Mouse (Mus musculus) cerebellum, adult 11 months (tissue): ENCODE results near the gene Whrn.

Experiments used
- DNase-seq: peaks from one replicate; pipeline ENCODE4 v3.0.0; 2022

The Whrn gene

DNA sequence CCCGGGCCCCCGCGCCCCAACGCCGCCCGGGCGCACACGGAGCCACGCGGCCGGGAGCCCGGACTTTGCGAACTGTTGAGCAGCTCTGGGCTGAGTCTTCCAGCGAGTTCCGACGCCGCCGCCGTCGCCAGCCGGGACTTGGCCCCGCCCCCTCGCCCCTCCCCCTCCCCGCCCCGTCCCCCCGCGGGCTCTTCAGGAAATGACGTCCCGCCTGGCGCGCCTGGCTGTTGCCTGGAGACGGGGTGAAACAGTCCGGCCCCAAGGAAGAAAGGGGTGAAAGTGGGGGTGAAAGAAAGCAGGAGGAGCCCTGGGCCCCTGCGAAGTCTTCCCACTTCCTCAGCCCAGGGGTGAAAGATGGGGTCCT is at the start of gene Whrn:
Whrn (minus strand) TSS at position 77 of the 364 bp plus-strand sequence.
- DNase-seq = peak; percentile 10

DNA sequence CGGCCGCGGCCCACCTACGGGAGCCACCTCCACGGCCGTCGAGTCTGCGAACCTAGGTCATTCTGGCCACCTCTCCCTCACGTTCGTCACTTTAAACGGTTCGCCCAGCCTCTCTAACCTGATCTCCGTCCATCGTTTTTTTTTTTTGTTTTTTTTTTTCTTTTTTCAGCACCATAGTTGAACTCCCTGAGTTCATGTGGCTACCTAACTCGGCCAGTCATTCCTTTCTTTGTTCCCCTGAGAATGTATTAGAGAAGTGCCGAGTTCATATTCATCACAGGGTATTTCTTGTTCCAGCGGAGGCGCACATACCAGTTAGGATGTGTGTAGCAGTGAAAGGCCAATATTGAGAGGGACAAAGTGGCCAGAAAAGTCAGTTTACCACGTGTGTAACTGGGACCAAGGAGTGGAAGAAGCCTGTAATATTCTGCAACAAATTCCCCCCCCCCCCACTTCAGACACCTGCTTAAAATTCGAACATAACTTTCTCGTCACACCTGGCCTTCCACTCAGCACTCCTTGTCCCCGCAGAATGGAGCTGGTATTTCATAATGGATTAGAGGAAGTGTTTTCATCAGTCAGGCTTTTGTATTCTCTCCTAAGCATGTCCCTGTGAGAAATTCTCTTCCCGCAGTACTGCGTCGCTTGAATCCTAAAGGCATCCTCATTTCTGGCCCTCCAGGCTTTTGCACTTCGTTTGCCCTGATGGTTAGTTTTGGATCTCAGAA is 49.6 kb upstream of the Whrn start:
- no peak for DNase-seq

DNA sequence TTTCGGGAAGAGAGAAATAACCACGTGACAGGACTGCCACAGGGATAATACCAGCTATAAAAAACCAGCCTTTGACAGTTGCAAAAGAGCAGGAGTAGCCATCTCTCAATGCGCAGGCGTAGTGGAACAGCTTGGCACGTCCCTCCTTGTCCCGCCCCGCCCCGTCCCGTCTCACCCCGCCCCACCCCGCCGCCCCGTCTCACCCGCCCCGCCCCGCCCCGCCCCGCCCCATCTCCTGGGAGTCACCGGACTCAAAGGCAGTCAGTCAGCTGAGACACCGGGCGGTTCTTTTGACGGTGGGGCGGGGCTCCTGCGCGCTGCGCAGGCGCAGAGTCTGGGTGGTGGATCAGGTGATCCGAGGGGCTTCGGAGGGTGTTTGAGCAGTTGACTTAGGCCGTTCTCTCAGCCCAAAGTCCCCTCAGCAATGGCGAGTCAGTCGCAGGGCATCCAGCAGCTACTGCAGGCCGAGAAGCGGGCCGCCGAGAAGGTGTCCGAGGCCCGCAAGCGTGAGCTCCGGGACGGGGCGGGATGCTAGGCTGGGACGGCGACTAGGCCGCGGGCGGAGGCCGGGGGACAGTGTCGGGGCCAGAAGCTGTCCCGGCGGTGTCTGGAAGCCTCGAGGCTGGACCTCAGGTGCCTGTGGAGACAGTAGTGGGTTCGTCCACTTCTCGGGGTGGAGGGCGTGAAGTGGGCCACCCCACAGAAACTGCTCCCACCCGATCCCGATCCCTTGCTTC is 48.9 kb upstream of the Whrn start, which contains the start of gene Atp6v1g1:
Atp6v1g1 (plus strand) TSS at position 279 of the 737 bp plus-strand sequence.
- DNase-seq = peak; percentile 94

DNA sequence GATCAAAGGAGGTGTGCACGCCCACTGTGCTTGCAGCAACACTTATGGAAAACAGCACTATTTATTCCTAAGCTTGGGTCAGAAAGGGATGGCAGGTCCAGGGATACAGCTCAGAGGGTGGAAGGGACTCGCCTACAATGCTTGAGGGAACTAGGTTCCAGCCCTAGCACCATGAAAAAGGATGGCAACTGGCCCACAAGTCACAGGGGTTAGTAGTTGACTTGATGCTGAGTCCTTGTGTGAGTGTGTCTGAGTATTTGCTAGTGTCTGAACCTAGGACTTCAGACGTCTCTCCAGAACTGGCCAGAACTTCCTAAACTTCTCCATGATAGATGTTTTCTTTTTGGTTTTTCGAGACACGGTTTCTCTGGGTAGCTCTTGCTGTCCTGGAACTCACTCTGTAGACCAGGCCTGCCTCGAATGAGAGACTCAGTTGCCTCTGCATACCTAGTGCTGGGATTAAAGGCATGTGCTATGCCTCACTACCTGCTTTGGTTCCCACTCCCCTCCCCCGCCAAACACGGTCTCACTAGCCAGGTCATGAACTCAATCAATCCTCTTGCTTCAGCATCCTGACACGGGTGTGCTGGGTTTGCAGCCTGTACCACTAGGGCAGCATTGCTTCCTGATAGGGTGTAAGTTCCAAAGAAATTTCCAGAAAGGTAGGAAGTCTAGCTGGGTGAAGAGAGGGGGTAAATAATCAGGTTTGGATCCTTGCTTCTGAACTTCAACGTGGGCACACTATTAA is 48.1 kb upstream of the Whrn start:
- DNase-seq = peak; percentile 59

DNA sequence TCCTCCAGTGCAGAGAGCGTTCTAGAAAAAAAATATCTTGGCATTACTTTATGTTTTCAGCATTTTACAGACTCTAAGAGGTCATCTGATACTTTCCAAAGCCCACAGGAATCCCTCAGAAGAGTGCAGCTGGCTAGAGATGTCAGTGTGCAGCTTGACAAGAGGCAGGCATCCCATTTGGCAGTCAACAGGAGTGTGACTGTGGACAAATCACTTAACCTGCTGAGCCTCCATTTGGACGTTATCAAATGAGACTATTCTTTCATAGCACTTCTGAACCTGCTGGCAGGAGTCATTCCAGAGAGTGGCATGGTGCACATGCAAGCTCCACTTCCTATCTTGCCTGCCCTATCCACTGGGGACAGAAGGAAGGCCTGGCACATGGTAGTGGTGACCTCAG is 46.4 kb upstream of the Whrn start:
- DNase-seq = no peak

DNA sequence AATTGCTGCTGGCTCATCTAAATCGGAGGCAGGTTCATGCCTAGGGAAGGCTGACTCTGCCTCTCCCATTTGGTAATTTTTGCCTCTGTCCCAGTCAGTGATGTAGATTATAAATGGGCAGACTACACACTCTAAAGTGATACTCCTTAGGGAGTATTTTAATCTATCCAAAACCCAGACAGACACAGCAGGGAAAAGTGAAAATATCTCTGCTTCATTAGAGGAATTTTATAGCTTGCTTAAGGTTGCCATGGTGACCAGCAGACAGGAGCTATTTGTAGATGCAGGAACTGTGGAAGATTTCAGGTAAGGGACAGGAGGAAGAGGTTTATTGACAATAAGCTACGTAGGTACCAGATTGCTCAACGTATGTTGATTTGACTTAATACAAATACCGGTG is 41.8 kb upstream of the Whrn start:
- DNase-seq = no peak

DNA sequence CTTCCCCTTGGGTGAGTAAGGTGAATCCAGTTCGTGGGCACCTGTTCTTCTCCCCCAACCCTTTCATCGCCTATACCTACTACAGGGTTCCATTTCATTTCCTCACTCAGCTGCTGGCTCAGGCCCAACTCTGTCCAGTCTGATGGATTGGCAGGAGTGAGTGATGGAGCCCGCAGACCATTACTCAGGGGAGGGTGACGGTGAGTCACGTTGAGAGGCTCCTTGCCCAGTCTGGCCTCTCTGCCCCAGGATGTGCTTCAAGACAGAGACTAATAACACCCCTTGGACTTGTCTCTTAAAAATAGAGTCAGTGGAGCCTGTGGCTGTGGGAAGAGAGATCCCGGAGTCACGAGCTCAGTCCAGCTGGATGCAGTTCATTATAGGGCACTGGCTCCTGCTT is 34.6 kb upstream of the Whrn start:
- no peak for DNase-seq

DNA sequence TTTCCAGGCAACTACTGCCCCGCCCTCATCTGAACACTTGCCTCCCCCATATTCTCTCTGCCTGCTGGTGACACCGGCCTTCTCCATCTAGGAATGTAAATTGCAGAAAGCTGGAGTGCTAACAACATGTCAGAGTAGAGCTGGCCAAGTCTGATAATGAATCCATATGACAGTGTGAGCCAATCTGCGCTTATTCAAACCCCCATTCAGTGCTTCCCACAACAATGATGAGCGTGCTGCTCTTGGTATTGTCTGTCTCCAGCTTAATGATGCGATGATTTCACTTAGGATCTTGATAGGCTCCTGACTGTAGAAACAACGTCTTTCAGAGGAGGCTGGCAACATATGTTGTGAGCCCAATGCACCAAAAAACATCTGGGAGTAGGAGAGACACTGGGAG is 33.2 kb upstream of the Whrn start:
- no peak for DNase-seq

DNA sequence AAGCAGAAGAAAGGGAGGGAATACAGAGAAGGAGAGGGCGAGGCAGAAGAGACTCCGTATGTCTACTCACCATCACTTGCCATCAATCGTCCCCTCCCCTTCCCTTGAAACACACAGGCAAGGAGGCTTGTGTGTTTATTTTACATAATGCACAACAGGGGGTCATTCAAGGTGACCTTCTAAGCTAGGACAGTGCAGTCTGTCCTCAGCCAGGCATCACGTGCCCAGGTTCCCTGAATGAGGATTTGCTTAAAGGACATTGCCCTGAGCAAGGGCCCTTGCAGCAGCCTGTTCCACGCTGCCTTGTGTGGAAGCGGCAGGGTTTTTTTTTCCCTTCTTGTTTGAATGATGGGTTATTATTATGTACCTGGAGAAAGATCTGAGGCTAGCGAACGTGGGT is 29.7 kb upstream of the Whrn start:
- DNase-seq = no peak

DNA sequence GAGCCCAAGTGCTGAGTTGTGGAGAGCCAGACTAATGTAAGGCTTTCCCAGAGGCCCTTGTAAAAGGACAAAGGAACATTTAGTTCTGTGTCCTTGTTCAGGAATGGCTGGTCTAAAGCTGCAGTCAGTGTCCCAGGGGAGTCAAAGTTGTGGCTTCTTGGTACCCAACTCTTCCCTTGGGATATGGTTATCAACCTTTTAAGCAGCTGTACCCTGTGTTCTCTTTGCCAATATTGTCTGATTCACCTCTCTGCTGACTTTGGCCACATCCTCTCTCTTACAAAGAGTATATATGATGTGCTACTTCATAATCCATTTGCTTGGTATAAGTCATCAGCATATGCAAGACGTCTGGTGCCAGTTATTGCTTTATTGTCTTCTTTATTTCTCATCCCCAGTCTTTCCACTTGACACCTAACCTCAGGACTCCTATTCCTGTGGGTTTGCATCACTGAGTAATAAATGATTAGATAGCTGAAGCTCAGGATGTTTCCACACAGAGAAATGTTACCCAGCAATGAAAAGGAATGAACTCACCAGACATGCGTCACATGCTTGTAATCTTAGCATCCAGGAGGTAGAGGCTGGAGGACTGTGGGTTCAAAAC is 26.1 kb upstream of the Whrn start:
- DNase-seq = no peak

DNA sequence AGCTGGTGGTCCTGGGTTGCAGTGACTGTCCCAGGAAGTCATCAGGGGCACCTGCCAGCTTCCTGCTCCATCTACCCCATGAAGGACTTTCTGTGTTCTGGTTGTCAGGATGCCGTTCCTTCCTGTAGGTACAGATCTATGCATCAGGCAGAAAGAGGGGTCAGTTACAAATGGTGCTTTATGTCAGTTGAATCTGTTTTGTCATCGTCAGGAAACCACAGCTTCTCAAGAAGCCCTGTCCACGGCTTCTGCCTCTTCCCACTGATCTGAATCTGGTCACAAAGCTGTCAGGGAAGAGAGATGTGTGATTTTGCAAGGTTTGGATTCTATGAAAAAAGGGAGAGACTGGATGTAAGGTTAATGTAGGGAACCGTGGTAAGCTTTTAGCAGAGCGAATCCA is 19.2 kb upstream of the Whrn start:
- no peak for DNase-seq

DNA sequence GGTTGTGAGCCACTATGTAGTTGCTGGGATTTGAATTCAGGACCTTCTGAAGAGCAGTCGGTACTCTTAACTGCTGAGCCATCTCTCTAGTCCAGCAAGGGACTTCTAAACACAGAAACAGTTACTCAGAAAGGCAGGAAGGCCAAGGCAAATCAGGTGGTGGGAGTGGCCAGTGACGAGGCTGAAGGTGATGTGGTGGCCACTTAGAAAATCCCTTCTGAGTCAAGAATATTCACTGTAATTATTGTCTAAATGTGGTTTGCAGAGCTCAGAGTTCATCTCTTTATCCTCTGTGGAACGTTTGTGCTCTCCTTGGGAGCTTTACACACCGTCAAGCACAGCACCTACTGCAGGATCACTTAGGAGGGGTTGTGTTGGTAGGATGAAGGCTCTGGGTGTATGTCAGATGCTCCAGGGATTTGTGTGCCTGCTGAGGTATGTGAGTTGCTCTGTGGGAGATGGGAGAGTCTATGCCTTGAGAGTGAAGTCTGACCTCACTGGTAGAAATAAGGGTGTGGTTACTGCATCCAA is 18.7 kb upstream of the Whrn start:
- no peak for DNase-seq

DNA sequence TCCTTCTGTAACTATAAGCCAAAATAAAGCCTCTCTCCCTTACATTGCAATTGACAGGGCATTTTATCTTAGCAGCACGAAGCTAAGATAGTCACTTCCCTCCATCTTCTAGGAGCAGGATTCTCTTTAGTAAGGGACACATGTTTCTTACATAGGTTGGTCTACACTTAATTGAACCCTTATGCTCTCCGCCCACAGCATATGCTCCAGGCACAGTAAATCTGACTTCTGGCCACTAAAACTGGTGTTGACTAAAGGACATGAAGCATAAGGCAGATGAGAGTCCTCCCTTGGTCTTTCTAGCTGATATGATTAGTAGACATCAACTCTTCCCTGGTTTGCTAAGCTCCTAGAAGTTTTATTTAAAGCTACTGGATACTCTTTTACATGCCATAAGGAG is 17.1 kb upstream of the Whrn start:
- no peak for DNase-seq

DNA sequence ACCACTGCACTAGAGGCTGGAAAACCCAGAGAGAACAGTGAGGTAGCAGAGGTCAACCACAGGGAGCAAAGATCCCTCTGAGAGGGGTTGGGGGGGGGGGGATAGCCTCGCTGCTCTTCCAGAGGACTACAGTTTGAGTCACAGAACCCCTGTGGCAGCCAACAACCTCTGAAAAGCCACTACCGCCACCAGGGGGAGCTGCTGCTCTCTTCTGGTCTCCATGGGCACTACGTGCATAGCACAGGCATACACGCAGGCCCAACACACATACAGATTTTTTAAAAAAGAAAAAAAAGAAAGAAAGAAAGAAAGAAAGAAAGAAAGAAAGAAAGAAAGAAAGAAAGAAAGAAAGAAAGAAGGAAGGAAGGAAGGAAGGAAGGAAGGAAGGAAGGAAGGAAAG is 12.4 kb upstream of the Whrn start:
- DNase-seq = peak; percentile 48

DNA sequence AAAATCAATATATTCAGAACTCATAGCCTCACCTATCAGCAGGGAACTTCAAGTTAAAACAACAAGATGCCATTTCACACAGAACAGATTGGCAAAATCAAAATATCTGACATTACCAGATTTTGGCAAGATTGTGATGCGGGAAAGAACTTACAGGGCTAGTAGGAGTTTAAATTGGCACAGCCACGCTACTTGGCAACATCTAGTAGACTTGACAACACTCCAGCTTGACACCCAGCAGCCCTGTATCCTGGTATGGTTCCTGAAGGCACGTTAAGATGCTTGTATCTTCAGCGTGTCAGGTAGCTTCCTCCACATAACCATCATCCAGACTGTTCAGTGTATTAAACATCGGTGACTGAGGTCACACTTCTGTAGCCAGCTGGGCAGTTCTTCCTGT is 11.7 kb upstream of the Whrn start:
- no peak for DNase-seq

DNA sequence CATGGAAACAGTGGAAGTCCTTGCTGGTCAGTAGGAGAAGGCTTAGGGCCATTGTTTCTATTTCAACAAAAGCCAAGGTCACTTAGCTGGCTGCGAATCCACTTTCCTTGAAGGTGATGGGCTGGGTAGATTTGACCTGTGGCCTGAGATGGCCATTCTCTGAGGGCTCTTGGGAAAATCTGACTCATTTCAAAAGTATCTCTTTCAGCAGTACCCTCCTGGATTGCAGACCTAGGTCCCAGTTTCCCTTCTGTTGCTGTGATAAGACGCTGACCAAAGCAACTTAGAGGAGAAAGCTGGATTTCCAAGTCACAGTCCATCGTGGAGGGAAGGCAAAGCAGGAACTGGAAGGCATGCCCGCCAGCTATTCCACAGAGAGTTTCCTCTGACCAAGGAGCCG is 8.2 kb upstream of the Whrn start:
- DNase-seq = no peak

DNA sequence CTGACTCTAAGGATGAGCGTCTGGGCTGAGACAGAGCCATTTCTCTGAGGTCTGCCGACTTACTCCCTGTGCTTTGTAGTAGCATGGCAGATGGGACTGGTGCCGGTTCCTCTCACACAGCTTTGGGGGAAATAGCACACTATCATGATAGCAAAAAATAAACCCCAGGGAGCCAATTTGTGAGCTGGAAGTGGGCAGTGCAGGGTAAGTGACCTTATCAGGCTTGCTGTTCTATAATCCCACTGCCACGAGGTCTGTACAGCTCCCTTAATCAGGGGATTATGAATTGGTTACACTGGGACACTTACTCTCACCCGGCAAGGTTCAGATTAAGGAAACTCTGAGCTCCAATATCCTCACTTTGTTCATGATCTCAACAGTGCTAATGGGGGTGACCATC is 5.3 kb upstream of the Whrn start:
- DNase-seq = no peak

DNA sequence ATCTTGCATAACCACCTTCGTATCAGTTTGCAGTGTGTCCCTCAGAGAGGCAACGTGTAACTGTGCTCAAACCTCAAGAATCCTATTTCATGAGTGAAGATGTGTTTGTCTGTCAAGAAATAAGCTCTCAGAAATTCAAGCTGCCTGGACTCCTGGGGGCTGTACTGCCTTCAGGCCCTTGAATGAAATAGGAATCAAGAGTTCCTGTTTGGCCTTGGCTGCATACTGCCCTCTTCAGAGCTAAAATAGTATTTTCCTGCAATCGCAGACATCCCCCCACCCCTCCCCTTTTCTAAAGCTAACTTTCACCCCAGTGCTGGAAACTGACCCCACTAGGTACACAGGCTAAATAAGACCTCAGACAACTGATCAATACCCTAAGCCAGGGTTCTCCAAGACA is 2.6 kb upstream of the Whrn start:
- DNase-seq = no peak

DNA sequence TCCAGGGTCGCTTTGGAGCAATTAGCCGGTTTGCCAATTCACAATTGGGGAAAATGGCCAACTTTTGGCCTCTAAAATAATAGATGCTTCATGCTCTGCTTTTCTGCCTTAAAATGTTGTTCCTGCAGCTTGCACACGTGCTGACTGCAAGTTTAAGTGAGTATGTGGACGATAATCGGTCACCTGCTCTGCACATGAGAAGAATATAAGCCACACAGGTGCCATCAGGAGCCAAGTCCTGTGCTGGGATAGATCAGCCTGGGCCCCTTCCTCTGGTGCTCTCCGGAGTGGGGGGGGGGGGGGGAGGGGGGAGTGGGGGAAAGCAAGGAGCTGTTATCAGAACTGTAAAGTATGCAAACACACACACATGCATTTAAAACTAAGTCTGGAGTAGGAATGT is 521 bp upstream of the Whrn start:
- no peak for DNase-seq

DNA sequence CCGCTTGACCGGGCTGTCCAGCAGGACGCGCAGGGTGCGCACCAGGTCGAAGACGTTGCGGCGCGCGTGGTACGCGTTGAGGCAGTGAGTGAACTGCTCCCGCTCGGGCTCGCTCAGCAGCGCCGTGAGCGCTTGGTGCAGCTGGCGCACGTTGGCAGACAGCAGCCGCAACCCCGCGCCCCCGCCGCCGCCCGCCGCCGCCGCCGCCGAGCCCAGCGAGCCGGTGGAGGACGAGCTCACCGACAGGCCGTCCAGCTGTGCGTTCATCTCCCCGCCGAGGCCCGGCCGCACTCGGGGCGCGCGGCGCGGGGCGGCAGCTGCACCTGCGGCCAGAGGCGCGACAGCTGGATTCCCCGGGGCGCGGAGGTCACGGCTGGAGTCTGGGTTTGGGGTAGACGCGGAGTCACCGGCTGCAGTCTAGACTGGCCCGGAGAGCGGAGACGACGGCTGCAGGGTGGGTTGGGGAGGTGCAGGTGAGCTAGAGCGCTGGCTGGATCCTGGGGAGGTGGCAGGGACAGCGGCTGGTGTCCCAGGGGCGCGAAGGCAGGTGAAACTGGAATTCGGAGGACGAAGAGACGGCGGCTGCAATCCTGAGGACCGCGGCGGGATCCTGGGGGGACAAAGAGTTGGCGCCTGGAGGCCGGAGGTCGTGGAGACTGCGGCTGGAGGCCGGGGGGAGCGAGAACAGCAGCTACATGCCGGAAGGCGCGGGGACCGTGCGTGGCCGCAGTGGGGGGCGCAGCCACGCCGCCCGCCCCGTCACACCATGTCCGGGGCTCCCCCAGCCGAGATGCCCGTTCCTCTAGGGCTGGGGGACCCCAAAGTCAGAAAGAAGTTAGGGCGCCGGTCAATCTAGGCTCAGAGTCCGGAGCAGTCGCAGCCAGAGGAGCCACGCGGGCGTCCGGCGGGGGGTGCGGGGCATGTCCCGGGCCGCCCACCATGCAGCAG is 550 bp downstream of the Whrn start:
- peak; percentile 6 for DNase-seq

DNA sequence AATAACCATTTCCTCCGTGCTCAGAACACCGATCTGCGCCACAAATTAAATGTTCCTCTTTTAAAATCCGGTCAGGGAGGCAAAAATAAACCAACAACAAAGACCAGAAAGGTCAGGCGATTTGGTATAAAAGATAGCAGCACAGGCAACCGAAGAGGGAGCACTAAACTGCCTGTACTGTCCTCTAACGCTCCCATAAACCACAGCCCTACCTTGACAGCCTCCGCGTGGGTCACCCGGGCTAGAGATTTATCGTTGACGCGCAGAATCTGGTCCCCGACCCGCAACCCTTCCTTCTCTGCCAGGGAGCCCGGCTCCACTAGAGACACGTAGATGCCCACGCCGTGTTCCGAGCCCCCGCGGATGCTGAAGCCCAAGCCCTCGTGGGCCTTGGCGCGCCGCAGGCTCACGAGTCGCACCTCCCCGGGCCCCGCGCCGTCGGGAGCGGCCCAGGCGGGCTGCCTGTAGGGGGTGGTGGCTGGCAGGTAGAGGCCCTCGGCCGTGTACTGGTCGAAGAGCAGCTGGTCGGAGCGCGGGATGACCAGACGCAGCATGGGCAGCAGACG is 1.3 kb downstream of the Whrn start:
- DNase-seq = no peak
